Mouse (Mus musculus) MEL (cell line): ENCODE results near the gene Hk2. TPM values are rescaled to one million over a fixed set of nuclear protein-coding genes. Genes with fewer than 3 reads are reported as not detected.

Experiments
- DNase-seq: peaks from one replicate; pipeline ENCODE4 v3.0.0; 2011; ENCODE audit warnings: low read depth, low spot score
- H3K27ac ChIP-seq: 2 replicates; pipeline ENCODE4 v1.5.1; 2012; ENCODE audit warnings: low read depth, mild to moderate bottlenecking, control low read depth, low read length, moderate library complexity; ENCODE audit not compliant: control insufficient read depth
- H3K27me3 ChIP-seq, 2 experiments: fragments of 150-350 bp in 1 of 2; sonication (generic) in 1 of 2; 2 replicates each; pipeline ENCODE4 v1.6.1; 2012; ENCODE audit warnings: low read length in 2 of 2, mild to moderate bottlenecking in 2 of 2, improper control_type of control experiment in 1 of 2, moderate library complexity in 1 of 2; ENCODE audit not compliant: insufficient read depth in 2 of 2, control insufficient read depth in 1 of 2
- H3K36me3 ChIP-seq, 2 experiments: 2 replicates each; pipeline ENCODE4 v1.6.1; 2012 to 2014; ENCODE audit warnings: low read length in 2 of 2, improper control_type of control experiment in 1 of 2, inconsistent platforms in 1 of 2, mild to moderate bottlenecking in 1 of 2; ENCODE audit not compliant: insufficient read depth in 2 of 2, control insufficient read depth in 1 of 2
- H3K4me1 ChIP-seq, 2 experiments: fragments of 150-350 bp in 1 of 2; sonication (generic) in 1 of 2; 2 replicates each; pipeline ENCODE4 v1.6.1; 2012; ENCODE audit warnings: low read length in 2 of 2, improper control_type of control experiment in 1 of 2, mild to moderate bottlenecking in 1 of 2; ENCODE audit not compliant: insufficient read depth in 2 of 2, control insufficient read depth in 1 of 2
- H3K4me3 ChIP-seq, 2 experiments: fragments of 150-350 bp in 1 of 2; sonication (generic) in 1 of 2; 2 replicates each; pipeline ENCODE4 v1.5.1; 2012; ENCODE audit warnings: low read depth in 2 of 2, low read length in 2 of 2, mild to moderate bottlenecking in 2 of 2, moderate library complexity in 2 of 2, control low read depth in 1 of 2, improper control_type of control experiment in 1 of 2; ENCODE audit not compliant: control insufficient read depth in 1 of 2, insufficient read depth in 1 of 2
- H3K79me2 ChIP-seq: 2 replicates; pipeline ENCODE4 v1.6.1; 2012; ENCODE audit warnings: mild to moderate bottlenecking, low read length, moderate library complexity; ENCODE audit not compliant: control insufficient read depth, poor library complexity, insufficient read depth
- H3K9ac ChIP-seq: 2 replicates; pipeline ENCODE4 v1.6.1; 2012; ENCODE audit warnings: low read depth, mild to moderate bottlenecking, control low read depth, low read length, moderate library complexity; ENCODE audit not compliant: control insufficient read depth, poor library complexity, severe bottlenecking
- H3K9me3 ChIP-seq: fragments of 150-350 bp; sonication (generic); replicated peaks from 2 replicates; pipeline ENCODE4 v1.6.1; 2012; ENCODE audit warnings: mild to moderate bottlenecking, low read length, improper control_type of control experiment, moderate library complexity; ENCODE audit not compliant: insufficient read depth
- BHLHE40 ChIP-seq: IDR thresholded peaks from 2 replicates; pipeline ENCODE4 v1.6.1; 2012; ENCODE audit warnings: low read depth, mild to moderate bottlenecking, inconsistent platforms, low read length, improper control_type of control experiment, borderline replicate concordance
- CHD1 ChIP-seq: IDR thresholded peaks from 2 replicates; pipeline ENCODE4 v1.6.1; 2012; ENCODE audit warnings: low read depth, mild to moderate bottlenecking, inconsistent platforms, low read length, improper control_type of control experiment
- CHD2 ChIP-seq: IDR thresholded peaks from 2 replicates; pipeline ENCODE4 v1.6.1; 2011; ENCODE audit warnings: low read length, improper control_type of control experiment
- CTCF ChIP-seq, 3 experiments: IDR thresholded peaks in 2 of 3; conservative IDR thresholded peaks in 1 of 3; 2 replicates each; pipeline ENCODE4 v1.5.1; 2011 to 2012; ENCODE audit warnings: low read length in 3 of 3, low read depth in 2 of 3, mild to moderate bottlenecking in 2 of 3, improper control_type of control experiment in 1 of 3, inconsistent platforms in 1 of 3, mixed read lengths in 1 of 3, moderate library complexity in 1 of 3; ENCODE audit not compliant: control insufficient read depth in 1 of 3, insufficient read depth in 1 of 3, poor library complexity in 1 of 3, severe bottlenecking in 1 of 3
- E2F4 ChIP-seq: IDR thresholded peaks from 2 replicates; pipeline ENCODE4 v1.6.1; 2011; ENCODE audit warnings: low read depth, low read length, improper control_type of control experiment, borderline replicate concordance
- ELF1 ChIP-seq: IDR thresholded peaks from 2 replicates; pipeline ENCODE4 v1.6.1; 2014; ENCODE audit warnings: low read depth, mild to moderate bottlenecking, inconsistent platforms, low read length, improper control_type of control experiment, moderate library complexity
- EP300 ChIP-seq, 2 experiments: IDR thresholded peaks; 2 replicates each; pipeline ENCODE4 v1.6.1; 2011; ENCODE audit warnings: improper control_type of control experiment in 2 of 2, low read length in 2 of 2, low read depth in 1 of 2, mild to moderate bottlenecking in 1 of 2
- ETS1 ChIP-seq: IDR thresholded peaks from 2 replicates; pipeline ENCODE4 v1.6.1; 2012; ENCODE audit warnings: low read depth, mild to moderate bottlenecking, inconsistent platforms, low read length, improper control_type of control experiment, moderate library complexity
- GABPA ChIP-seq: IDR thresholded peaks from 2 replicates; pipeline ENCODE4 v1.6.1; 2012; ENCODE audit warnings: low read depth, mild to moderate bottlenecking, inconsistent platforms, low read length, improper control_type of control experiment, moderate library complexity
- GATA1 ChIP-seq: IDR thresholded peaks from 2 replicates; pipeline ENCODE4 v1.6.1; 2011; ENCODE audit warnings: low read depth, low read length, improper control_type of control experiment
- HCFC1 ChIP-seq: IDR thresholded peaks from 2 replicates; pipeline ENCODE4 v1.6.1; 2012; ENCODE audit warnings: low read depth, mild to moderate bottlenecking, inconsistent platforms, low read length, improper control_type of control experiment, moderate library complexity
- JUND ChIP-seq: IDR thresholded peaks from 2 replicates; pipeline ENCODE4 v1.6.1; 2011; ENCODE audit warnings: low read depth, mild to moderate bottlenecking, improper control_type of control experiment, low read length
- KAT2A ChIP-seq: conservative IDR thresholded peaks from 2 replicates; pipeline ENCODE4 v1.6.1; 2012; ENCODE audit warnings: low read depth, low read length, improper control_type of control experiment, inconsistent platforms
- MAFK ChIP-seq: IDR thresholded peaks from 2 replicates; pipeline ENCODE4 v1.6.1; 2011; ENCODE audit warnings: low read depth, mild to moderate bottlenecking, low read length, improper control_type of control experiment, borderline replicate concordance
- MAX ChIP-seq: IDR thresholded peaks from 2 replicates; pipeline ENCODE4 v1.6.1; 2011; ENCODE audit warnings: low read length, improper control_type of control experiment
- MAZ ChIP-seq: IDR thresholded peaks from 2 replicates; pipeline ENCODE4 v1.6.1; 2012; ENCODE audit warnings: low read depth, mild to moderate bottlenecking, inconsistent platforms, low read length, improper control_type of control experiment
- MEF2A ChIP-seq: IDR thresholded peaks from 2 replicates; pipeline ENCODE4 v1.6.1; 2014; ENCODE audit warnings: low read depth, mild to moderate bottlenecking, inconsistent platforms, low read length, improper control_type of control experiment; ENCODE audit not compliant: poor library complexity, insufficient replicate concordance, severe bottlenecking; ENCODE audit errors: extremely low read depth
- MXI1 ChIP-seq: IDR thresholded peaks from 2 replicates; pipeline ENCODE4 v1.6.1; 2011; ENCODE audit warnings: mild to moderate bottlenecking, low read depth, low read length, improper control_type of control experiment
- MYB ChIP-seq: IDR thresholded peaks from 2 replicates; pipeline ENCODE4 v1.6.1; 2011; ENCODE audit warnings: mild to moderate bottlenecking, low read depth, low read length, improper control_type of control experiment
- MYC ChIP-seq: IDR thresholded peaks from 2 replicates; pipeline ENCODE4 v1.6.1; 2011; ENCODE audit warnings: low read depth, mild to moderate bottlenecking, low read length, improper control_type of control experiment, moderate library complexity
- NELFE ChIP-seq: IDR thresholded peaks from 2 replicates; pipeline ENCODE4 v1.6.1; 2011; ENCODE audit warnings: low read depth, low read length, improper control_type of control experiment
- NRF1 ChIP-seq: IDR thresholded peaks from 2 replicates; pipeline ENCODE4 v1.6.1; 2014; ENCODE audit warnings: low read depth, mild to moderate bottlenecking, inconsistent platforms, low read length, improper control_type of control experiment, moderate library complexity; ENCODE audit not compliant: poor library complexity, insufficient read depth, severe bottlenecking
- POLR2A ChIP-seq, 2 experiments: IDR thresholded peaks; 2 replicates each; pipeline ENCODE4 v1.6.1; 2011 to 2012; ENCODE audit warnings: low read length in 2 of 2, mild to moderate bottlenecking in 2 of 2, control low read depth in 1 of 2, improper control_type of control experiment in 1 of 2, low read depth in 1 of 2, moderate library complexity in 1 of 2; ENCODE audit not compliant: control insufficient read depth in 1 of 2, insufficient read depth in 1 of 2, poor library complexity in 1 of 2
- POLR2AphosphoS2 ChIP-seq: IDR thresholded peaks from 2 replicates; pipeline ENCODE4 v1.6.1; 2011; ENCODE audit warnings: low read length, improper control_type of control experiment
- POLR2AphosphoS5 ChIP-seq: IDR thresholded peaks from 2 replicates; pipeline ENCODE4 v1.6.1; 2012; ENCODE audit warnings: low read depth, borderline replicate concordance, mild to moderate bottlenecking, inconsistent platforms, low read length, moderate library complexity, mixed read lengths
- RAD21 ChIP-seq: IDR thresholded peaks from 2 replicates; pipeline ENCODE4 v1.6.1; 2011; ENCODE audit warnings: mild to moderate bottlenecking, low read depth, low read length, improper control_type of control experiment
- RCOR1 ChIP-seq: IDR thresholded peaks from 2 replicates; pipeline ENCODE4 v1.6.1; 2012; ENCODE audit warnings: low read depth, mild to moderate bottlenecking, inconsistent platforms, low read length, improper control_type of control experiment
- SIN3A ChIP-seq: IDR thresholded peaks from 2 replicates; pipeline ENCODE4 v1.6.1; 2012; ENCODE audit warnings: low read length, improper control_type of control experiment, inconsistent platforms
- TAL1 ChIP-seq: IDR thresholded peaks from 2 replicates; pipeline ENCODE4 v1.6.1; 2012; ENCODE audit warnings: mild to moderate bottlenecking, inconsistent platforms, low read length, moderate library complexity, mixed read lengths
- TBP ChIP-seq: IDR thresholded peaks from 2 replicates; pipeline ENCODE4 v1.8.0; 2011; ENCODE audit warnings: low read depth, low read length, improper control_type of control experiment
- UBTF ChIP-seq: IDR thresholded peaks from 2 replicates; pipeline ENCODE4 v1.6.1; 2012; ENCODE audit warnings: low read depth, mild to moderate bottlenecking, inconsistent platforms, low read length, improper control_type of control experiment, moderate library complexity, borderline replicate concordance; ENCODE audit not compliant: insufficient read depth
- USF2 ChIP-seq, 2 experiments: IDR thresholded peaks; 2 replicates each; pipeline ENCODE4 v1.6.1; 2011 to 2012; ENCODE audit warnings: improper control_type of control experiment in 2 of 2, low read length in 2 of 2, borderline replicate concordance in 1 of 2, inconsistent platforms in 1 of 2, low read depth in 1 of 2, mild to moderate bottlenecking in 1 of 2; ENCODE audit not compliant: insufficient read depth in 1 of 2
- ZC3H11A ChIP-seq: IDR thresholded peaks from 2 replicates; pipeline ENCODE4 v1.6.1; 2012; ENCODE audit warnings: low read depth, mild to moderate bottlenecking, inconsistent platforms, low read length, improper control_type of control experiment
- ZKSCAN1 ChIP-seq: IDR thresholded peaks from 2 replicates; pipeline ENCODE4 v1.6.1; 2012; ENCODE audit warnings: low read depth, mild to moderate bottlenecking, inconsistent platforms, low read length, improper control_type of control experiment, moderate library complexity
- ZMIZ1 ChIP-seq: IDR thresholded peaks from 2 replicates; pipeline ENCODE4 v1.6.1; 2012; ENCODE audit warnings: low read depth, mild to moderate bottlenecking, inconsistent platforms, low read length, improper control_type of control experiment, moderate library complexity
- ZNF384 ChIP-seq: IDR thresholded peaks from 2 replicates; pipeline ENCODE4 v1.6.1; 2012; ENCODE audit warnings: low read depth, mild to moderate bottlenecking, inconsistent platforms, low read length, improper control_type of control experiment
- polyA plus RNA-seq, 2 experiments: library from polyadenylated mRNA; stranded (reverse) in 1 of 2; unstranded in 1 of 2; fragments of >175 nt in 1 of 2; fragments of >200 nt in 1 of 2; gene quantifications; 2 replicates each; pipeline versions ENCODE4 v1.2.1 to v1.2.4; 2012; ENCODE audit warnings: low replicate concordance in 2 of 2, low read depth in 1 of 2; ENCODE audit not compliant: insufficient read length in 2 of 2, insufficient read depth in 1 of 2, missing spikeins in 1 of 2
- total RNA-seq: library from RNA; depleted of rRNA; stranded (reverse); fragments of 300-350 nt; gene quantifications from 2 replicates; pipeline ENCODE4 v1.2.3, GENCODE M21; 2012

Hk2 gene
- total and polyA plus RNA-seq, 3 experiments, result 44.2 to 51.6 TPM; not detected in 1

DNA sequence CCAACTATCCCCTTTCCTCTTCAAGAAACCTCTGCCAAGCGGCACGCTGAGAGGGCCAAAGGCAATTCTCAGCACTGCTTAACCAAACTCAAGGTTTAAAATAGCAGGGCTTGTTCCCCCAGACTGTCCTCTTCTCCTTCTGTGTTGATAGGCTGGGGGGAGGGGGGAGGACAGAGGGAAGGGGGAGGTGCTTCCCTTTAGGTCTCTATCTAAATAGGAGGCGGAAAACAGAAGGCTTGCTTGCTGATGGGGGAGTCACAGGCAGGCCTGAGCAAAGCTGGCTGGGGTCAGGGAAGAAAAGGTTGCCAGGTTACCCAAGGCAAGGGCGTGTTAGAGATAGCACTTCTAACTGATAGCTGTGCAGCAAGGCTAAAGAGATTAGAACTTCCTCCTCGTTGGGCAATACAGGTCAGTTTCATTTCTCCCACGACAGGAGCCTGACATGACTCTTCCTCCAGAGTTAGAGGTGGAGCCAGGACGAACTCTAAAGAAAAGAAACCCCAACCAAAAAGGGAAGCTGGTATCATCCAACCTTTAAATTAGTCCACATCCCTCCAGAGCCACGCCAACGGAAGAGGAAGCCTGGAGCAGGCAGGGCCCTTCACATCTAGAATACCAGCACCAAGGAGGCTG, 10.3 kb downstream of the Hk2 start:
- Histone ChIP-seq H3K27ac (peak overlapping the region; percentile 98), H3K4me1 (peaks cover 27 to 50% of the 10 kb centered on the region in 2 experiments), H3K79me2 (peaks cover 66% of the 10 kb centered on the region), H3K9me3 (no peaks in the 10 kb centered on the region), H3K27me3 (no peaks in the 10 kb centered on the region), H3K9ac (peak overlapping the region; percentile 63), H3K4me3 (peak overlapping the region; percentile 37 to 42), H3K36me3 (peaks cover 3 to 52% of the 10 kb centered on the region in 2 experiments; a peak in 3 of 4 replicates)
- DNase-seq, result peak; percentile 97
- peak; percentile 53 for TF ChIP-seq ELF1
- no peak for TF ChIP-seq ZMIZ1
- TF ChIP-seq MYB, result 0 out of 2 replicates have a peak, but pooled peaks have one; percentile 15
- TF ChIP-seq CHD1, result 0 out of 2 replicates have a peak, but pooled peaks have one; percentile 36
- TF ChIP-seq ZKSCAN1, result no peak
- TF ChIP-seq CTCF (IDR thresholded peaks at IDR 0.05 in 2 of 3, conservative IDR thresholded peaks at IDR 0.05 in 1 of 3; ENCODE audit: control insufficient read depth in 1 of 3, insufficient read depth in 1 of 3, low read depth in 2 of 3, low read length in 3 of 3, poor library complexity in 1 of 3, severe bottlenecking in 1 of 3), result no peak
- TF ChIP-seq TBP, result peak; percentile 51; the same call in 1 of the 2 replicates
- peak; percentile 69 for TF ChIP-seq BHLHE40
- TF ChIP-seq POLR2AphosphoS5, result no peak
- TF ChIP-seq NELFE, result 0 out of 2 replicates have a peak, but pooled peaks have one; percentile 2
- peak; percentile 13 to 65; a peak in 1 of 4 replicates for TF ChIP-seq POLR2A (IDR thresholded peaks at IDR 0.05; ENCODE audit: control insufficient read depth in 1 of 2, insufficient read depth in 1 of 2, low read depth in 1 of 2, low read length in 2 of 2, poor library complexity in 1 of 2)
- TF ChIP-seq RCOR1, result peak; percentile 85
- TF ChIP-seq MEF2A, result no peak
- peak; percentile 86 for TF ChIP-seq TAL1
- TF ChIP-seq MAFK, result no peak; the same call in 1 of the 2 replicates
- TF ChIP-seq USF2 (IDR thresholded peaks at IDR 0.05; ENCODE audit: borderline replicate concordance in 1 of 2, insufficient read depth in 1 of 2, low read depth in 1 of 2, low read length in 2 of 2), result no peak
- TF ChIP-seq MAZ, result peak; percentile 91
- TF ChIP-seq GABPA, result no peak
- TF ChIP-seq UBTF, result no peak
- TF ChIP-seq ZC3H11A, result peak; percentile 41
- TF ChIP-seq ETS1, result peak; percentile 97
- TF ChIP-seq RAD21, result no peak
- peak; percentile 57 for TF ChIP-seq HCFC1
- peak; percentile 94 for TF ChIP-seq SIN3A
- TF ChIP-seq EP300 (IDR thresholded peaks at IDR 0.05; ENCODE audit: low read depth in 1 of 2, low read length in 2 of 2), result peak; percentile 90 to 96
- TF ChIP-seq MYC, result peak; percentile 80; the same call in 1 of the 2 replicates
- peak; percentile 99 for TF ChIP-seq GATA1
- peak; percentile 42; the same call in 1 of the 2 replicates for TF ChIP-seq KAT2A
- peak; percentile 36; the same call in 1 of the 2 replicates for TF ChIP-seq MAX
- no peak for TF ChIP-seq E2F4
- TF ChIP-seq CHD2, result peak; percentile 72
- TF ChIP-seq MXI1, result peak; percentile 84
- TF ChIP-seq NRF1, result no peak
- 0 out of 2 replicates have a peak, but pooled peaks have one; percentile 42 for TF ChIP-seq JUND
- no peak for TF ChIP-seq POLR2AphosphoS2
- no peak for TF ChIP-seq ZNF384
